Mouse (Mus musculus): ENCODE measurements around the gene Sytl4. TPM values are rescaled to one million over a fixed set of nuclear protein-coding genes. Genes with fewer than 3 reads are reported as not detected.

Sytl4 gene
- polyA plus RNA-seq, 1 experiment from 2014 or later, result 3.8 TPM

Other genes with a start within 250 kb of the Sytl4 start
- gene Tnmd, start 130.8 kb downstream of the Sytl4 start, polyA plus RNA-seq (2015; fragmentation: Nextera tagmentation; extraction: Ambion mirVana), result 0.25 and 0.56 TPM in 2 replicates
- gene Tspan6, start 83.4 kb downstream of the Sytl4 start, polyA plus RNA-seq (2015; fragmentation: Nextera tagmentation; extraction: Ambion mirVana), result 126 and 142 TPM in 2 replicates
- 4.9 and 5.1 TPM in 2 replicates for gene Srpx2, start 73.4 kb downstream of the Sytl4 start, polyA plus RNA-seq (2015; fragmentation: Nextera tagmentation; extraction: Ambion mirVana)
- gene Cstf2, start 77.4 kb upstream of the Sytl4 start, polyA plus RNA-seq (2015; fragmentation: Nextera tagmentation; extraction: Ambion mirVana), result 27.8 and 28.4 TPM in 2 replicates
- 0.25 and 0.32 TPM in 2 replicates for gene Xkrx, start 180.3 kb upstream of the Sytl4 start, polyA plus RNA-seq (2015; fragmentation: Nextera tagmentation; extraction: Ambion mirVana)
- not detected in 2 replicates for gene Arl13a, start 205.7 kb upstream of the Sytl4 start, polyA plus RNA-seq (2015; fragmentation: Nextera tagmentation; extraction: Ambion mirVana)
- gene Nox1, start 240.1 kb upstream of the Sytl4 start, polyA plus RNA-seq (2015; fragmentation: Nextera tagmentation; extraction: Ambion mirVana), result 0.17 and 0.29 TPM in 2 replicates

Measured in heart, embryonic 13.5 days (tissue).